Mouse (Mus musculus) intestine, embryonic 16.5 days (tissue): ENCODE data around the gene Gm10322. TPM values are rescaled to one million over a fixed set of nuclear protein-coding genes. Genes with fewer than 3 reads are reported as not detected.

Experiments
- ATAC-seq: fragments of 200-750 bp; cut with Nextera tagmentation; 2 replicates; pipeline ENCODE4 v1.8.0; 2017; ENCODE audit warnings: moderate TSS enrichment, moderate library complexity
- H3K27ac ChIP-seq: fragments of 300-500 bp; sonication (generic); 2 replicates; pipeline ENCODE4 v1.5.1; 2014; ENCODE audit warnings: mild to moderate bottlenecking, low read length
- H3K27me3 ChIP-seq: fragments of 300-500 bp; sonication (generic); replicated peaks from 2 replicates; pipeline ENCODE4 v1.6.1; 2014; ENCODE audit warnings: low read length, control low read depth, mixed read lengths; ENCODE audit not compliant: control insufficient read depth, insufficient read depth
- H3K36me3 ChIP-seq: fragments of 300-500 bp; sonication (generic); 2 replicates; pipeline ENCODE4 v1.6.1; 2014; ENCODE audit warnings: low read length, control low read depth; ENCODE audit not compliant: control insufficient read depth, insufficient read depth
- H3K4me1 ChIP-seq: fragments of 300-500 bp; sonication (generic); 2 replicates; pipeline ENCODE4 v1.6.1; 2014; ENCODE audit warnings: low read length, control low read depth, mixed read lengths; ENCODE audit not compliant: control insufficient read depth, insufficient read depth
- H3K4me2 ChIP-seq: fragments of 300-500 bp; sonication (generic); 2 replicates; pipeline ENCODE4 v1.6.1; 2014; ENCODE audit warnings: low read depth, low read length, control low read depth
- H3K4me3 ChIP-seq: fragments of 300-500 bp; sonication (generic); 2 replicates; pipeline ENCODE4 v1.5.1; 2014; ENCODE audit warnings: mild to moderate bottlenecking, low read length
- H3K9ac ChIP-seq: fragments of 300-500 bp; sonication (generic); 2 replicates; pipeline ENCODE4 v1.6.1; 2014; ENCODE audit warnings: low read depth, low read length
- H3K9me3 ChIP-seq: fragments of 300-500 bp; sonication (generic); 2 replicates; pipeline ENCODE4 v1.6.1; 2016; ENCODE audit warnings: low read length, control low read depth; ENCODE audit not compliant: control insufficient read depth
- WGBS: fragments of 180-500 bp; shearing (Covaris S2); extraction: QIAGEN DNeasy Blood & Tissue Kit; methylation state at CpG from one replicate; pipeline ENCODE4 v1.1.7; 2014; 5-methylcytosine and 5-hydroxymethylcytosine counted together
- polyA plus RNA-seq: library from polyadenylated mRNA; unstranded; fragments of >200 nt; fragmentation: Nextera tagmentation; extraction: Ambion mirVana; gene quantifications from 2 replicates; pipeline ENCODE4 v1.2.1, GENCODE M21; 2015

Gene Gm10322
- polyA plus RNA-seq, 1 experiment from 2014 or later: not detected

DNA sequence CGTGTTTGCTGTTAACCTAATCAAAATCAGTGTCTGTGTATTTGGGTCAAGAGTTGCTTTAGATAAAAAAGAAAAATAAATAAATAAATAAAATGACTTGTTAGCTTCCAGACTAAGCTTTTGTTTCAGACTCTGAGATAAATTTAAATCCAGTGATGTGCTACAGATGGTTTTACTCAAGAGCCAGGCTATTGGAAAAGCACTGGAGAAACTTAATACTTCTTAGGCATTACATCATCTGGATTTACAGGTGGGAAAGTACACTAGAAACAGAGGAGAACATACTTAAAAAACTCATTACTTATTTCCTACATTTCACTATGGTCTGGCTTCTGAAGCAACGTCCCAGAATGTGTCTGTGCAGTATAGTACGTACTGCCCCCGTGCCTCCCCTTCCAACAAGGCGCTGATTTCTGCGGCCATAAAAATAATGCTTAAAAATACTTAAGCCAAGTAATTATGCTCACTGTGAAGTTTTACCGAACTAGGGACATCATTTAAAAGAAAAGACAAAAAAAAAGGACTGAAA, 21.8 kb downstream of the Gm10322 start:
- no peak for ATAC-seq
- H3K9ac ChIP-seq: no peak overlapping the region
- H3K27ac ChIP-seq: no peak overlapping the region
- no peaks in the 10 kb centered on the region for H3K36me3 ChIP-seq
- H3K9me3 ChIP-seq: no peaks in the 10 kb centered on the region
- no peaks in the 10 kb centered on the region for H3K27me3 ChIP-seq
- H3K4me2 ChIP-seq: no peak overlapping the region
- 67% methylated on average over 7 of the region's 7 CpGs for WGBS
- no peaks in the 10 kb centered on the region for H3K4me1 ChIP-seq
- H3K4me3 ChIP-seq: no peak overlapping the region

DNA sequence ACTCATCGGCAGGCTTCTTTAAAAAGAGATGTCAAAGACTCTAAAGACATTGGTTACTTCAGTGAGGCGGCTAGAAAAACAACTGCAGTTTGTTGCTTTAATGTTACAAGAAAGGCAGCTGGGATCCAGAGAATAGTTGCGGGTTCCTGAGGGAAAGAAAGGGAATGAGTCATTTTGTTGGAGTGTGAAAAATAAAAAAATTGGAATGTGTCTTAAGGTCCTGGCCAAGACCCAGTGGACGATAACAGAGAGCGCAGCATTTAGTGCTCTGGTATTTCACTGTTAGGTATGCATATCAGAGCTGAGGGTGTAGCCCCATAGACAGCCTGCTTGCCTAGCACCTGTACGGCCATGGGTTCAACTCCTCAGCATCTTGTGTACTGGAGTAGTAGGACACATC, 22.7 kb downstream of the Gm10322 start:
- no peak overlapping the region for H3K27ac ChIP-seq
- no peaks in the 10 kb centered on the region for H3K36me3 ChIP-seq
- no peaks in the 10 kb centered on the region for H3K27me3 ChIP-seq
- no peaks in the 10 kb centered on the region for H3K9me3 ChIP-seq
- WGBS: 84% methylated on average over 6 of the region's 6 CpGs
- ATAC-seq: no peak
- no peak overlapping the region for H3K4me3 ChIP-seq
- H3K9ac ChIP-seq: no peak overlapping the region
- no peak overlapping the region for H3K4me2 ChIP-seq
- no peaks in the 10 kb centered on the region for H3K4me1 ChIP-seq

DNA sequence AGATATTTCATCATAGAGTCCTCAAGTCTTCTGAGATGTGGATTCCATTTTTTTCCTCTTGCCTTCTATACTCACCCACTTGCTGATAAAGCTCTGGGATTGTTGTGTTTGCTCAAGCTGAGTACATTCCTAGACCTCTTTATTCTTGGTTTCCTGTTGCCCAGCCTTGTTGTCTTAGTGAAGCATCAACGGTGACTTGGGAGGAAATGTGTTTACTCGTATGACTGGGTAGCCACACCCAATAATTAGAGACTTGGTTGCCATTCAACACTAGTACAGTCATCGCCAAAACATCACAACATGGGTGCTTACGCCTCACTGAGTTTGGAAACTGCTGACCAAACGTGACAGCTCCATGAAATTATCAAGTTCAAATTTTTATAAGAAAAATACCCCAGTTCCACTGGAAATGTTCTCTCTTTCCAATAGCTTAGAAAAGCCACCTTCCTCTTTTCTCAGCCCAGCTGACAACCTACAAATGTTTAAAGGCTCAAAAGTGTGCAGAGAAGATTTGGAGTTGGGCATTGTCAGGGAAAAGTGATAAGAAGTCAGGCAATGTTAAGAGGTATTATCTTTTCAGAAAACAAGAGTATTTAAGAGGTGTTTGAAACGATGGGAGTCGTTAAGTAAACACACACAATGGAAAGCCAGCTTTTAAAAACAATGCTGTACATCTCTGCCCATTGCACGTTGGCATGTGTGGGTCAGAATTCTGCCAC, 27.0 kb downstream of the Gm10322 start:
- no peaks in the 10 kb centered on the region for H3K9me3 ChIP-seq
- no peak for ATAC-seq
- 58% methylated on average over 8 of the region's 8 CpGs for WGBS
- H3K4me3 ChIP-seq: no peak overlapping the region
- H3K9ac ChIP-seq: no peak overlapping the region
- H3K27ac ChIP-seq: no peak overlapping the region
- no peaks in the 10 kb centered on the region for H3K4me1 ChIP-seq
- H3K36me3 ChIP-seq: no peaks in the 10 kb centered on the region
- no peaks in the 10 kb centered on the region for H3K27me3 ChIP-seq
- H3K4me2 ChIP-seq: no peak overlapping the region

DNA sequence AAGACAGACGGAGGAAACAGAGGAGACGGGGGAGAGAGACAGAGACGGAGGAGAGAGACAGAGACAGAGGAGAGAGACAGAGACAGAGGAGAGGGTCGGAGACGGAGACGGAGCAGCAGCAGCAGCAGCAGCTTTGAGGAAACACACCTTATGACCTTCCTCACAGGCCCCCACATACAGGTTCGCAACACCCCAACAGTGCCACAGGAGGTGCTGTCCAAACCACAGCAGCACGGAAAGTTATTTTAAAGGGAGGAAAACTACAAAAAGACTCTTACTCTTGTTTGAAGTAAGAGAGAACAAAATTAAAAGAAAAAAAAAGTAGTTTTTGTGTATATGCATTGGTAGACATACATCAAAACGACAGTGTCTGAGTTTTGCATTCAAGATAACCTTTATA, 27.8 kb downstream of the Gm10322 start:
- WGBS: 86% methylated on average over 9 of the region's 9 CpGs
- no peaks in the 10 kb centered on the region for H3K9me3 ChIP-seq
- H3K36me3 ChIP-seq: no peaks in the 10 kb centered on the region
- no peak overlapping the region for H3K9ac ChIP-seq
- ATAC-seq: no peak
- no peak overlapping the region for H3K4me3 ChIP-seq
- no peaks in the 10 kb centered on the region for H3K27me3 ChIP-seq
- H3K4me2 ChIP-seq: no peak overlapping the region
- no peak overlapping the region for H3K27ac ChIP-seq
- H3K4me1 ChIP-seq: no peaks in the 10 kb centered on the region

DNA sequence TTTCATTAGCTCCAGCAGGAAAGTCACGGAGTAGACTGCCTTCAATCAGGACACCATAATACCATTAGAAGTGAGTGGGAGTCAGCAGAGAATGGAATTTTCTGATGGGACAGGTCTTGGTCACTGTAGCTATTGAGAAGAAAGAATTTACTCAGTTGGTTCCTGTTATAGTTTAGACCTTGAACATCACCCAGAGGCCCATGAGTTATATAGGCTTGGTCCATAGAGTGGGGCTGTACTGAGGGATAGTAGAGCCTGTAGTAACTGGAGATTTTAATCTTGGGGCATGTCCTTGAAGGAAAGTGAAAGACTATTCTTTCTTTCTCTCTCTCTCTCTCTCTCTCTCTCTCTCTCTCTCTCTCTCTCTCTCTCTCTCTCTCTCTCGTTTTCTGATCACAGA, 28.8 kb downstream of the Gm10322 start:
- Histone ChIP-seq H3K4me2 (no peak overlapping the region), H3K4me1 (no peaks in the 10 kb centered on the region), H3K9me3 (no peaks in the 10 kb centered on the region), H3K4me3 (no peak overlapping the region), H3K36me3 (no peaks in the 10 kb centered on the region), H3K27me3 (no peaks in the 10 kb centered on the region), H3K9ac (no peak overlapping the region), H3K27ac (no peak overlapping the region)
- 75% methylated on average over 2 of the region's 2 CpGs for WGBS
- ATAC-seq: peak; percentile 76; the same call in 1 of the 2 replicates

DNA sequence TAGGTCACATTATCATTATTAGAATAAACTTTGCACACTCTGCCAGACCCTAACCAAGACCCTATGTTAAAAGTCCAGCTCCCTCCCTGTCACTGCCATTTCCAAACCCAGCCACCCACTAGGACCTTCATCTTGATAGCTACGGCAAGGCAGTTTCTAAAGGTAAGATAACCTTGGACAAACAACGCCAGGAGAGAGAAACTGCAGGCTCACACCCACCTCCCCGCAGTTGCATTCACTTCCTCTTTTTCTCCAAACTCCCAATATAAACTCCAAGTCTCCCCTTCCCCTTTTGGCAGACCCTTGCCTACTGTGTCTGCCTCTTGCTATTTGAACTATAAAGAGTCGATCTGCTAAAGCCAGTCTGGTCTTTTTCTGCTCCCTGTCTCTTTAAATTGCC, 29.3 kb downstream of the Gm10322 start:
- Histone ChIP-seq H3K27me3 (no peaks in the 10 kb centered on the region), H3K9me3 (no peaks in the 10 kb centered on the region), H3K4me2 (no peak overlapping the region), H3K27ac (no peak overlapping the region), H3K36me3 (no peaks in the 10 kb centered on the region), H3K4me3 (no peak overlapping the region), H3K9ac (no peak overlapping the region), H3K4me1 (no peaks in the 10 kb centered on the region)
- 47% methylated on average over 4 of the region's 4 CpGs for WGBS
- 0 out of 2 replicates have a peak, but pooled peaks have one; percentile 45 for ATAC-seq

DNA sequence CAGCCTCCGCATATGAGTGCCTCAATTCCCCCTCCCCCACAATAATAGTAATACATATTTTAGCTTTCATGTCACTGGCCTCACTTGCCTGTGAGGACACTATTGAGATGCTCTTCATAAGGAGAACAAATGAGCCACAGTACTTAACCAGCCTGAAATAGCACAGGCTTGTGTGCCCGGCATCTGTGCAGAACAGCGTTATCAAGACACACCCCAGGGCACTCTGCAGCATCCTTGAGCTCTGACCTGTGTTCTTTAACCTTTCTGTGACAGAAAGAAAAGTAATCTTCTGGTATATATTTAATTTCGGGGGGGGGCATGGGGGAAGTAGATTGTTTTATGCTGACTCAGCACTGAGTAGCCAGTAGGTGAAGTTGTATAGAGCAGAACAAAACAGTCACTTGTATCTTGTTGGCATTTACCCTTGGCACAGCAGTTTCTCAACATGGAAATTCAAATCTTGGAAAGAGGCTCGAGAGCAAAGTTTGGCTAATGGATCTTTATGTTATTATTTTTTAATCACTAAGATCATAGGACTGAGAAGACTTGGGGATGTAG, 31.0 kb downstream of the Gm10322 start:
- H3K9me3 ChIP-seq: no peaks in the 10 kb centered on the region
- H3K27me3 ChIP-seq: no peaks in the 10 kb centered on the region
- H3K4me3 ChIP-seq: no peak overlapping the region
- no peak overlapping the region for H3K4me2 ChIP-seq
- no peak overlapping the region for H3K27ac ChIP-seq
- no peaks in the 10 kb centered on the region for H3K4me1 ChIP-seq
- H3K36me3 ChIP-seq: no peaks in the 10 kb centered on the region
- no peak overlapping the region for H3K9ac ChIP-seq
- peak; percentile 73 for ATAC-seq
- 69% methylated on average over 5 of the region's 5 CpGs for WGBS

DNA sequence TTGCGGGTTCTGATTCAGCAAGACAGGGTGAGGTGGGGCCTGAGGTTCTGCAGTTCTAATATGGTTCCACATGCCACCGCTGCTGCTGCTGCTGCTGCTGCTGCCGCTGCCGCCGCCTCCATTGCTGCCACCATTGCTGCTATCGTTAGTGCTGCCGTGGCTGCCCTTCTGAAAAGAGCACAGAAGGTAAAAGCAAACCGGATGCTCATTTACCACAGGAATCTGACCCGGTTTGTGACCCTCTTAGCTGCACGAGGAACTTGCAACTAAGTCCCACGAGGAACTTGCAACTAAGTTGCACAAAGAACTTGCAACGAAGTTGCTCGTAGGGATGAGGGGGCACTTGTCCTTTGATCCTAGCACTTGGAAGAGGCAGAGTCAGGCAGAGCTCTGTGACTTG, 40.9 kb downstream of the Gm10322 start:
- no peaks in the 10 kb centered on the region for H3K27me3 ChIP-seq
- no peak for ATAC-seq
- H3K4me2 ChIP-seq: no peak overlapping the region
- H3K9me3 ChIP-seq: no peaks in the 10 kb centered on the region
- no peaks in the 10 kb centered on the region for H3K36me3 ChIP-seq
- H3K27ac ChIP-seq: no peak overlapping the region
- H3K4me3 ChIP-seq: no peak overlapping the region
- no peak overlapping the region for H3K9ac ChIP-seq
- 79% methylated on average over 13 of the region's 13 CpGs for WGBS
- H3K4me1 ChIP-seq: no peaks in the 10 kb centered on the region

DNA sequence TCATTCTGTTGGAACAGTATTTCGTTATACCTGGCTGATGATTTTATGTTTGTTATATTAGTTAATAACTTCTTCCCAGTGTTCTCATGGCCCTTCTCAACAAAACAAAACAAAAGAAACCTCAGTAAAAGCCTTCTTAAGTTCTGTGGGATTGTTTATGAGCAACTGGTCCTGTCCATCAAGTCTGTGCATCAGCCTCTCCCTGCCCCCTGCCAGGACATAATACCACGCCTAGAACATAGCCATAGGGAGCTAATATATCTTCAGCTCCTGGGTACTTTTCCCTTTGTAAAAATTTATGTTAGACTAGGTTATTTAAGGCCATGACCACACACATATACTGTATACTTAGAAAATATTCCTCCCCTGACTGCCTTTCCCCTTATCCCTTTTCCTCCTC, 48.9 kb downstream of the Gm10322 start:
- H3K9ac ChIP-seq: no peak overlapping the region
- H3K36me3 ChIP-seq: no peaks in the 10 kb centered on the region
- H3K9me3 ChIP-seq: no peaks in the 10 kb centered on the region
- WGBS: 72% methylated on average over 2 of the region's 2 CpGs
- H3K4me2 ChIP-seq: no peak overlapping the region
- H3K4me3 ChIP-seq: no peak overlapping the region
- H3K27me3 ChIP-seq: no peaks in the 10 kb centered on the region
- no peak overlapping the region for H3K27ac ChIP-seq
- no peak for ATAC-seq
- peaks cover 8% of the 10 kb centered on the region for H3K4me1 ChIP-seq
